Mouse (Mus musculus) CH12.LX (cell line): ENCODE results near the gene Specc1l.

ENCODE experiments used
- CTCF ChIP-seq, 2 experiments: IDR thresholded peaks in 1 of 2; conservative IDR thresholded peaks in 1 of 2; 2 replicates each; pipeline ENCODE4 v1.5.1; 2011 to 2012; ENCODE audit warnings: low read depth in 2 of 2, low read length in 2 of 2, improper control_type of control experiment in 1 of 2, inconsistent platforms in 1 of 2, mild to moderate bottlenecking in 1 of 2, moderate library complexity in 1 of 2
- EP300 ChIP-seq: IDR thresholded peaks from 2 replicates; pipeline ENCODE4 v1.6.1; 2011; ENCODE audit warnings: low read length, improper control_type of control experiment
- MAFK ChIP-seq: IDR thresholded peaks from 2 replicates; pipeline ENCODE4 v1.6.1; 2011; ENCODE audit warnings: low read length, improper control_type of control experiment; ENCODE audit not compliant: insufficient replicate concordance
- POLR2A ChIP-seq: IDR thresholded peaks from 2 replicates; pipeline ENCODE4 v1.6.1; 2011; ENCODE audit warnings: low read depth, mild to moderate bottlenecking, improper control_type of control experiment, low read length
- TCF12 ChIP-seq: IDR thresholded peaks from 2 replicates; pipeline ENCODE4 v1.6.1; 2014; ENCODE audit warnings: low read depth, mild to moderate bottlenecking, inconsistent platforms, low read length, improper control_type of control experiment
- USF2 ChIP-seq: conservative IDR thresholded peaks from 2 replicates; pipeline ENCODE4 v1.6.1; 2011; ENCODE audit warnings: low read depth, low read length, improper control_type of control experiment

DNA sequence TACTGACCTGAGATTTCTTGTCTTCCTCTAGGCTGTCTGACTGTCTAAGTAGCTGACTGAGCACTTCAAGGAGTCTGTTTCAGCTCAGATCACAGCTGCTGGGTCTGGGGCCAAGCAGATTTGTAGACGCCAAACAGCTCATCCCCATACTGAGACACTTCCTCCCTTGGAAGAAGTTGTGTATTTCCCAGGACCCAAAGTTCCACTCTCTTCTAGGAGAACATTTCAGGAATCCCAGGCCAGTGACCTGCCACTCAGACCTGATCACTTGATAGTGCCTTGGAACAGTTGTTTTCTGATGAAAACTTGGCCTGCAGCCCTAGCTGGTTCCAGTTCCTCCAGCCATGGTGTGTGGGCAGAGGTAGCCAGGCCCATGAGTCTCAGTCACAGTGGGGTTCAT, 11.1 kb upstream of the Specc1l start:
- TF ChIP-seq MAFK, result no peak
- no peak for TF ChIP-seq EP300
- no peak for TF ChIP-seq POLR2A
- no peak for TF ChIP-seq USF2
- TF ChIP-seq TCF12, result no peak
- no peak for TF ChIP-seq CTCF (conservative IDR thresholded peaks at IDR 0.05 in 1 of 2, IDR thresholded peaks at IDR 0.05 in 1 of 2; ENCODE audit: low read depth in 2 of 2, low read length in 2 of 2)
